Mouse (Mus musculus): ENCODE measurements around the gene Ccdc88a.

GRCm38 (mm10) chr11:29544225-29544945, 170.9 kb downstream of the Ccdc88a start:
- TF ChIP-seq CTCF (IDR thresholded peaks at IDR 0.05; ENCODE audit: extremely low read depth, insufficient read depth, insufficient read length, insufficient replicate concordance) (no peak), POLR2A (IDR thresholded peaks at IDR 0.05; ENCODE audit: low read depth, low read length) (no peak)
